Mouse (Mus musculus): ENCODE results near the gene Lrrc7.

GRCm38 (mm10) chr3:158375885-158376284, 186.1 kb downstream of the Lrrc7 start:
- TF ChIP-seq POLR2A (IDR thresholded peaks at IDR 0.05; ENCODE audit: insufficient read length, low read depth) = no peak
- no peak for TF ChIP-seq POLR2AphosphoS2 (IDR thresholded peaks at IDR 0.05; ENCODE audit: insufficient read length, low read depth)
- no peak for TF ChIP-seq MAX (IDR thresholded peaks at IDR 0.05; ENCODE audit: low read depth)
- TF ChIP-seq SRF (IDR thresholded peaks at IDR 0.05; ENCODE audit: control insufficient read depth, insufficient read length, low read depth) = no peak
- no peak for TF ChIP-seq CEBPB (IDR thresholded peaks at IDR 0.05; ENCODE audit: insufficient read depth, poor library complexity, severe bottlenecking)
- TF ChIP-seq MYOG (IDR thresholded peaks at IDR 0.05; ENCODE audit: control insufficient read depth in 1 of 3, insufficient read depth in 1 of 3, insufficient read length in 2 of 3, low read depth in 2 of 3) = no peak
